Mouse (Mus musculus): Measurements from ENCODE around the gene Vps35l.

DNA sequence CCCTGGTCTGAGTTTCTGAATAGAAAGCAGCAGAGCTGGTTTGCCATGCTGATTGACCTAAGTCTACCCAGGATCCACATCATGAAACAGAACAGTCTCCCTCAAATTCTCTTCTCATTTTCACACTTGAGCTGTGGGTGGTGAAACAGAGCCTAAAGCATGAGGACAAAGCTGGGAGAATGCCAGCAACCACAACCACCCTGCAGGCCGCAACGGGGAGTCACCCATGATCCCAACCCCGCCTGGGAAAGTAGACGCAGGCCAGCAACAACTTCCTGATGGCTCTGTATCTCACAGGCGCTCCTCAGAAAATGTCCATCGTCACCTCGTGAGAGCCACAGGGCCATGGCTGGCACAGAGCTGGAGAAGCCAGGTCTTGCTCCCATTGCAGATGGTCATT is 111.5 kb downstream of the Vps35l start:
- TF ChIP-seq CTCF (conservative IDR thresholded peaks at IDR 0.05; ENCODE audit: low read length) (no peak), NANOG (IDR thresholded peaks at IDR 0.05; ENCODE audit: borderline replicate concordance, low read length) (no peak)

Data from E14TG2a.4 (cell line).